ENCODE assay signal across 9 mouse cellular contexts in genomic region chr17:17829052-17829785, GRCm38 (mm10). TPM values are rescaled to one million over a fixed set of nuclear protein-coding genes. Genes with fewer than 3 reads are reported as not detected.
DNase-seq lines count a peak whose midpoint lies in the region; ATAC-seq and TF ChIP-seq lines count a peak whose summit lies in the region.
"Had no signal": no experiment of that assay in that cellular context is flagged by ENCODE, and none has a peak within 500 bp of the region (broad histone marks: within the 10 kb centered on the region; RNA-seq: fewer than 3 reads in every experiment).

No protein-coding gene starts in this region.

- no peak for DNase-seq in gastrocnemius, adult 2 months
- DNase-seq in gastrocnemius, adult 18-20 months (ENCODE audit: low spot score): no peak
- DNase-seq in kidney, postnatal 10 days: peak; percentile 41

- WGBS in embryonic facial prominence, embryonic 12.5 days: 4% methylated on average over 6 of the region's 6 CpGs
- 2% methylated on average over 6 of the region's 6 CpGs for WGBS in neural tube, embryonic 14.5 days

- H3K36me3 ChIP-seq in C2C12 (ENCODE audit: control insufficient read depth, insufficient read depth): peaks cover 50% of the 10 kb centered on the region
- H3K36me3 ChIP-seq in embryonic facial prominence, embryonic 12.5 days: peaks cover 30% of the 10 kb centered on the region
- peaks cover 6% of the 10 kb centered on the region; the same call in 1 of the 2 replicates for H3K36me3 ChIP-seq in neural tube, embryonic 14.5 days (ENCODE audit: control insufficient read depth, insufficient read depth, low read length)

- TF ChIP-seq CTCF in gastrocnemius, adult 2 months (IDR thresholded peaks at IDR 0.05): no peak
- TF ChIP-seq CTCF in C2C12 (IDR thresholded peaks at IDR 0.05; ENCODE audit: control insufficient read depth, insufficient read depth, insufficient read length): no peak

- H3ac ChIP-seq in C2C12 (ENCODE audit: control insufficient read depth, insufficient read length, low read depth): peak overlapping the region; percentile 63

- peaks cover 43% of the 10 kb centered on the region for H3K4me1 ChIP-seq in embryonic facial prominence, embryonic 12.5 days
- H3K4me1 ChIP-seq in neural tube, embryonic 14.5 days (ENCODE audit: control insufficient read depth, insufficient read depth, low read length): peaks cover 35% of the 10 kb centered on the region

- H3K27ac ChIP-seq in gastrocnemius, adult 2 months: peak overlapping the region; percentile 96
- peak overlapping the region; percentile 100 for H3K27ac ChIP-seq in embryonic facial prominence, embryonic 12.5 days
- peak overlapping the region; percentile 98 for H3K27ac ChIP-seq in neural tube, embryonic 14.5 days (ENCODE audit: low read depth, low read length)

- H3K27me3 ChIP-seq in C2C12 (ENCODE audit: control insufficient read depth, insufficient read depth, insufficient read length): no peaks in the 10 kb centered on the region
- no peaks in the 10 kb centered on the region for H3K27me3 ChIP-seq in embryonic facial prominence, embryonic 12.5 days
- H3K27me3 ChIP-seq in neural tube, embryonic 14.5 days (ENCODE audit: control insufficient read depth, insufficient read depth, low read length): no peaks in the 10 kb centered on the region

- peaks cover 96% of the 10 kb centered on the region for H3K79me2 ChIP-seq in C2C12 (ENCODE audit: control insufficient read depth, insufficient read depth)

- peak overlapping the region; percentile 94 for H3K9ac ChIP-seq in embryonic facial prominence, embryonic 12.5 days
- peak overlapping the region; percentile 99 for H3K9ac ChIP-seq in neural tube, embryonic 14.5 days (replicated peaks; ENCODE audit: low read depth, low read length)

- H3K79me3 ChIP-seq in C2C12 (ENCODE audit: low read depth): peaks cover 72% of the 10 kb centered on the region

- intact Hi-C loops in gastrocnemius, adult 2 months (cut with DNase I): loop anchor here (5.0 kb wide), 1 partner anchor 42 kb away; no protein-coding TSS in a partner anchor

- ATAC-seq in embryonic facial prominence, embryonic 12.5 days (ENCODE audit: insufficient number of reproducible peaks, insufficient read depth, low FRiP score, low TSS enrichment): no peak
- no peak for ATAC-seq in neural tube, embryonic 14.5 days (ENCODE audit: low read depth)
- ATAC-seq in erythroid progenitor cell, adult 5-6 weeks (replicated peaks; ENCODE audit: low FRiP score, poor library complexity, severe bottlenecking): no peak
- no peak for ATAC-seq in monocyte, adult 5-6 weeks (replicated peaks; ENCODE audit: insufficient number of reproducible peaks, low FRiP score, low TSS enrichment, poor library complexity, severe bottlenecking)

- peak overlapping the region; percentile 94 for H3K4me3 ChIP-seq in gastrocnemius, adult 2 months
- peak overlapping the region; percentile 87 for H3K4me3 ChIP-seq in C2C12 (ENCODE audit: insufficient read depth, poor library complexity, severe bottlenecking)
- H3K4me3 ChIP-seq in embryonic facial prominence, embryonic 12.5 days: peak overlapping the region; percentile 81
- peak overlapping the region; percentile 81 for H3K4me3 ChIP-seq in neural tube, embryonic 14.5 days (ENCODE audit: low read depth, low read length)

- H3K4me2 ChIP-seq in embryonic facial prominence, embryonic 12.5 days (replicated peaks): peak overlapping the region; percentile 90
- peak overlapping the region; percentile 97 for H3K4me2 ChIP-seq in neural tube, embryonic 14.5 days (ENCODE audit: low read depth, low read length)

- no peaks in the 10 kb centered on the region for H3K9me3 ChIP-seq in embryonic facial prominence, embryonic 12.5 days
- no peaks in the 10 kb centered on the region for H3K9me3 ChIP-seq in neural tube, embryonic 14.5 days (ENCODE audit: control insufficient read depth, low read length)

TF ChIP-seq in C2C12, 6 proteins besides CTCF, POLR2A, EP300 and RAD21:
- no peak for TF ChIP-seq USF1 (IDR thresholded peaks at IDR 0.05; ENCODE audit: low read depth)
- TF ChIP-seq CEBPB (IDR thresholded peaks at IDR 0.05; ENCODE audit: low read depth): no peak
- TF ChIP-seq MYOG (IDR thresholded peaks at IDR 0.05; ENCODE audit: control insufficient read depth, extremely low read depth, insufficient read length): no peak
- no peak for TF ChIP-seq MAX (IDR thresholded peaks at IDR 0.05)
- TF ChIP-seq MYOD1 (IDR thresholded peaks at IDR 0.05; ENCODE audit: control insufficient read depth, insufficient read length, low read depth): no peak
- TF ChIP-seq FOSL1 (IDR thresholded peaks at IDR 0.05; ENCODE audit: insufficient read depth, low read length, poor library complexity, severe bottlenecking): no peak

RNA-seq across cellular contexts. Expression of gene Spaca6, which starts 2.3 kb away (rescaled TPM):
- 1 to 10 TPM; 8.4 to 8.9 TPM for total RNA-seq in gastrocnemius, adult 2 months (2021)
- 1 to 10 TPM; 4.8 to 6.0 TPM for total RNA-seq in gastrocnemius, adult 18-20 months (2021)
- 11.2 TPM for polyA plus RNA-seq in C2C12 (2012; fragmentation: generic; extraction: Trizol)
- polyA plus RNA-seq in embryonic facial prominence, embryonic 12.5 days (2016; fragmentation: Nextera tagmentation; extraction: Ambion mirVana): 56.8 and 60.6 TPM in 2 replicates
- 21.4 and 29.1 TPM in 2 replicates for polyA plus RNA-seq in neural tube, embryonic 14.5 days (2014; fragmentation: Nextera tagmentation; extraction: Ambion mirVana)
- total RNA-seq in erythroid progenitor cell, adult 5-6 weeks (2015; ENCODE audit: low replicate concordance): not detected in 2 replicates
- not detected in 2 replicates for total RNA-seq in erythroid progenitor cell, adult 5-6 weeks (2017; ENCODE audit: low replicate concordance)
- 0.10 TPM in 1 of 3 replicates, not detected in the others for total RNA-seq in monocyte, adult 5-6 weeks (2017)

RNA-seq across cellular contexts. Expression of gene Has1, which starts 25.8 kb away (rescaled TPM):
- under 1 TPM; 0.13 to 0.22 TPM for total RNA-seq in gastrocnemius, adult 2 months (2021)
- total RNA-seq in gastrocnemius, adult 18-20 months (2021): under 1 TPM; 0.09 to 0.52 TPM
- 2.5 TPM for polyA plus RNA-seq in C2C12 (2012; fragmentation: generic; extraction: Trizol)
- polyA plus RNA-seq in embryonic facial prominence, embryonic 12.5 days (2016; fragmentation: Nextera tagmentation; extraction: Ambion mirVana): 1.6 and 1.7 TPM in 2 replicates
- 0.93 and 1.7 TPM in 2 replicates for polyA plus RNA-seq in neural tube, embryonic 14.5 days (2014; fragmentation: Nextera tagmentation; extraction: Ambion mirVana)
- total RNA-seq in erythroid progenitor cell, adult 5-6 weeks (2015; ENCODE audit: low replicate concordance): not detected in 2 replicates
- total RNA-seq in erythroid progenitor cell, adult 5-6 weeks (2017; ENCODE audit: low replicate concordance): not detected in 2 replicates
- total RNA-seq in monocyte, adult 5-6 weeks (2017): not detected in 3 replicates
- total RNA-seq: hematopoietic stem cell, adult 5-6 weeks had no signal

RNA-seq across cellular contexts. Expression of gene Fpr1, which starts 54.5 kb away (rescaled TPM):
- not detected for total RNA-seq in gastrocnemius, adult 2 months (2021)
- total RNA-seq in gastrocnemius, adult 18-20 months (2021): not detected
- not detected for polyA plus RNA-seq in C2C12 (2012; fragmentation: generic; extraction: Trizol)
- 0.12 TPM in 1 of 2 replicates, not detected in the other for polyA plus RNA-seq in embryonic facial prominence, embryonic 12.5 days (2016; fragmentation: Nextera tagmentation; extraction: Ambion mirVana)
- 0.15 and 0.21 TPM in 2 replicates for polyA plus RNA-seq in neural tube, embryonic 14.5 days (2014; fragmentation: Nextera tagmentation; extraction: Ambion mirVana)
- 5.0 and 13.4 TPM in 2 replicates for total RNA-seq in erythroid progenitor cell, adult 5-6 weeks (2015; ENCODE audit: low replicate concordance)
- 4.5 and 9.2 TPM in 2 replicates for total RNA-seq in erythroid progenitor cell, adult 5-6 weeks (2017; ENCODE audit: low replicate concordance)
- total RNA-seq in monocyte, adult 5-6 weeks (2017): 9.8 to 11.3 TPM (median 10.1 TPM) in 3 replicates

RNA-seq across cellular contexts. Expression of gene Fpr2, which starts 58.4 kb away (rescaled TPM):
- total RNA-seq in gastrocnemius, adult 2 months (2021): not detected
- total RNA-seq in gastrocnemius, adult 18-20 months (2021): not detected
- polyA plus RNA-seq in C2C12 (2012; fragmentation: generic; extraction: Trizol): not detected
- not detected in 2 replicates for polyA plus RNA-seq in embryonic facial prominence, embryonic 12.5 days (2016; fragmentation: Nextera tagmentation; extraction: Ambion mirVana)
- not detected in 2 replicates for polyA plus RNA-seq in neural tube, embryonic 14.5 days (2014; fragmentation: Nextera tagmentation; extraction: Ambion mirVana)
- 63.3 and 73.2 TPM in 2 replicates for total RNA-seq in erythroid progenitor cell, adult 5-6 weeks (2015; ENCODE audit: low replicate concordance)
- 4.9 and 13.5 TPM in 2 replicates for total RNA-seq in erythroid progenitor cell, adult 5-6 weeks (2017; ENCODE audit: low replicate concordance)
- total RNA-seq in monocyte, adult 5-6 weeks (2017): 29.1 to 53.2 TPM (median 41.4 TPM) in 3 replicates

RNA-seq across cellular contexts. Expression of gene Fpr3, which starts 58.4 kb away (rescaled TPM):
- not detected for total RNA-seq in gastrocnemius, adult 2 months (2021)
- total RNA-seq in gastrocnemius, adult 18-20 months (2021): not detected
- polyA plus RNA-seq in C2C12 (2012; fragmentation: generic; extraction: Trizol): not detected
- polyA plus RNA-seq in embryonic facial prominence, embryonic 12.5 days (2016; fragmentation: Nextera tagmentation; extraction: Ambion mirVana): not detected in 2 replicates
- not detected in 2 replicates for polyA plus RNA-seq in neural tube, embryonic 14.5 days (2014; fragmentation: Nextera tagmentation; extraction: Ambion mirVana)
- total RNA-seq in erythroid progenitor cell, adult 5-6 weeks (2015; ENCODE audit: low replicate concordance): not detected in 2 replicates
- total RNA-seq in erythroid progenitor cell, adult 5-6 weeks (2017; ENCODE audit: low replicate concordance): not detected in 2 replicates
- total RNA-seq in monocyte, adult 5-6 weeks (2017): not detected in 3 replicates
- total RNA-seq: hematopoietic stem cell, adult 5-6 weeks had no signal

Comparison
In these comparisons a context has a peak if more than half of its experiments do, and no peak if none do; other contexts are left out.
1. RNA of gene Fpr1, which starts 54.5 kb away (total RNA-seq): 4.5 to 13.4 TPM in erythroid progenitor cell, adult 5-6 weeks and 9.8 to 11.3 TPM in monocyte, adult 5-6 weeks; not detected in gastrocnemius, adult 2 months and not detected in gastrocnemius, adult 18-20 months; every median in the first group is over 4 times any median in the second.
2. Peak in every context shown above with its lines, with median percentiles within 50 percentile points of each other: H3K27ac ChIP-seq and H3K4me3 ChIP-seq.